Mouse (Mus musculus) midbrain, embryonic 13.5 days (tissue): ENCODE measurements around the gene Pdzrn4. TPM values are rescaled to one million over a fixed set of nuclear protein-coding genes. Genes with fewer than 3 reads are reported as not detected.

Experiments
- ATAC-seq: fragments of 200-750 bp; cut with Nextera tagmentation; 2 replicates; pipeline ENCODE4 v1.8.0; 2017; ENCODE audit warnings: mild to moderate bottlenecking, moderate TSS enrichment, moderate library complexity
- H3K27ac ChIP-seq: fragments of 300-500 bp; sonication (generic); 2 replicates; pipeline ENCODE4 v1.5.1; 2015; ENCODE audit warnings: inconsistent platforms, mild to moderate bottlenecking, moderate library complexity
- H3K27me3 ChIP-seq: fragments of 300-500 bp; sonication (generic); 2 replicates; pipeline ENCODE4 v1.6.1; 2015; ENCODE audit warnings: mild to moderate bottlenecking, inconsistent platforms
- H3K36me3 ChIP-seq: fragments of 300-500 bp; sonication (generic); 2 replicates; pipeline ENCODE4 v1.6.1; 2015; ENCODE audit warnings: mild to moderate bottlenecking, inconsistent platforms
- H3K4me1 ChIP-seq: fragments of 300-500 bp; sonication (generic); replicated peaks from 2 replicates; pipeline ENCODE4 v1.6.1; 2015; ENCODE audit warnings: inconsistent platforms
- H3K4me2 ChIP-seq: fragments of 300-500 bp; sonication (generic); replicated peaks from 2 replicates; pipeline ENCODE4 v1.6.1; 2015; ENCODE audit warnings: moderate library complexity, mild to moderate bottlenecking, inconsistent platforms
- H3K4me3 ChIP-seq: fragments of 300-500 bp; sonication (generic); replicated peaks from 2 replicates; pipeline ENCODE4 v1.5.1; 2015; ENCODE audit warnings: mild to moderate bottlenecking, inconsistent platforms
- H3K9ac ChIP-seq: fragments of 300-500 bp; sonication (generic); replicated peaks from 2 replicates; pipeline ENCODE4 v1.6.1; 2015; ENCODE audit warnings: mild to moderate bottlenecking, inconsistent platforms
- H3K9me3 ChIP-seq: fragments of 300-500 bp; sonication (generic); 2 replicates; pipeline ENCODE4 v1.6.1; 2016; ENCODE audit warnings: mild to moderate bottlenecking, inconsistent platforms
- WGBS: fragments of 180-500 bp; shearing (Covaris S2); methylation state at CpG from one replicate; pipeline ENCODE4 v1.1.7; 2015; 5-methylcytosine and 5-hydroxymethylcytosine counted together
- polyA plus RNA-seq: library from polyadenylated mRNA; unstranded; fragments of >200 nt; fragmentation: Nextera tagmentation; extraction: Ambion mirVana; gene quantifications from 2 replicates; pipeline ENCODE4 v1.2.1, GENCODE M21; 2015

Gene Pdzrn4
- polyA plus RNA-seq, 1 experiment from 2014 or later, result 23.8 TPM

- H3K9me3 ChIP-seq, result no peaks in the 10 kb centered on the region
- no peak for ATAC-seq
- WGBS, result 43% methylated on average over 3 of the region's 3 CpGs
These were observed 20.4 kb downstream of the Pdzrn4 start for GRCm38 (mm10) chr15:92417120-92417519.

GRCm38 (mm10) chr15:92434605-92435004, 37.9 kb downstream of the Pdzrn4 start:
- Histone ChIP-seq H3K27me3 (no peaks in the 10 kb centered on the region), H3K36me3 (no peaks in the 10 kb centered on the region), H3K4me3 (no peak overlapping the region), H3K9ac (no peak overlapping the region), H3K9me3 (no peaks in the 10 kb centered on the region), H3K4me1 (peaks cover 4% of the 10 kb centered on the region), H3K27ac (no peak overlapping the region), H3K4me2 (no peak overlapping the region)
- WGBS, result 6% methylated on average over 6 of the region's 6 CpGs
- no peak for ATAC-seq

More at GRCm38 (mm10) chr15:92417120-92417519, 20.4 kb downstream of the Pdzrn4 start:
- Histone ChIP-seq H3K27me3 (no peaks in the 10 kb centered on the region), H3K36me3 (no peaks in the 10 kb centered on the region), H3K4me2 (no peak overlapping the region), H3K9ac (no peak overlapping the region), H3K4me1 (peaks cover 25% of the 10 kb centered on the region), H3K4me3 (no peak overlapping the region), H3K27ac (no peak overlapping the region)

DNA sequence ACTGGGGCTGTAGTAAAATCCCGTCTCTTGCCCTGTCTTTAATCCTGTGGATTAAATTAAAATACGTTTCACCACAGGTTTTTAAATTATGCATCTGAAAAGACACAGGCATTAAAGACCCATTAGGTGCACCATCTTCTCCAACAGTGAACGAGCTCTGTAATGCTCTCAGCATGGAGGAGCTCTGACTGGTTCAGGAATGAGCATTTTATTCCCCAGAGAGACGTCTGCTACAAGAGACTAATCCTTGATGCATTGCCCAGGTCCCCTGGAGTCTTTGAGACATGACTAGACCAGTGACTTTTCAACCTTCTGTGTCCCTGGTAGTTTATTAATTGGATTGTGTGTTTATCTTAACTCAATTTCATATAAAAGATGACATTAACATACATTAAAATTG, 38.6 kb downstream of the Pdzrn4 start:
- no peaks in the 10 kb centered on the region for H3K27me3 ChIP-seq
- H3K4me3 ChIP-seq, result no peak overlapping the region
- H3K36me3 ChIP-seq, result no peaks in the 10 kb centered on the region
- H3K27ac ChIP-seq, result no peak overlapping the region
- peak; percentile 75; the same call in 1 of the 2 replicates for ATAC-seq
- WGBS, result 13% methylated on average over 4 of the region's 4 CpGs
- no peak overlapping the region for H3K4me2 ChIP-seq
- no peaks in the 10 kb centered on the region for H3K9me3 ChIP-seq
- peaks cover 4% of the 10 kb centered on the region for H3K4me1 ChIP-seq
- H3K9ac ChIP-seq, result no peak overlapping the region

- 75% methylated on average over 19 of the region's 19 CpGs for WGBS
- Histone ChIP-seq H3K4me1 (no peaks in the 10 kb centered on the region; the same call in 1 of the 2 replicates), H3K4me3 (no peak overlapping the region), H3K4me2 (no peak overlapping the region), H3K9ac (no peak overlapping the region), H3K9me3 (no peaks in the 10 kb centered on the region), H3K36me3 (no peaks in the 10 kb centered on the region), H3K27me3 (no peaks in the 10 kb centered on the region), H3K27ac (no peak overlapping the region)
- no peak for ATAC-seq
These were observed 45.0 kb downstream of the Pdzrn4 start for GRCm38 (mm10) chr15:92441630-92442180.

DNA sequence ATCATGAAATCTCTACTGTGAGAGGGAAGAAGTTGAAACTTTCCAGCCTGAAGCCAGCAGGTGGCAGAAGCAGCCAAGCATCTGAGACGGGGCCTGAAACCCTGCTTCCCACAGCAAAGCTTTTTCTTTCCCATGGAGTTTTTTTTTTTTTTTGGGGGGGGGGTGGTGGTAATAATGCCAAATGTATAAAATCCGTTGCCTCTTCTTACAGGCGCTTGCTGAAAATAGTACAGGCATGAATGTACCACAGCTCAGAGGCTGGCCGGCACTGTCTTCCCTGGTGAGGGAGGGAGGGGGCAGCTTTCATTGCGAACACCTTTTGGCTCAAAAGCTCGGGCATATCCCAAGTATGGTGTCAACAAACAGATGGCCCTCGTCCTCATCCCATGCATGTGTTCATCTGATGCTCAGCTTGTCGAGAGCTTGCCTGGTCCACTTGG, 51.0 kb downstream of the Pdzrn4 start:
- ATAC-seq, result 0 out of 2 replicates have a peak, but pooled peaks have one; percentile 20
- Histone ChIP-seq H3K36me3 (no peaks in the 10 kb centered on the region), H3K9ac (no peak overlapping the region), H3K4me1 (0 out of 2 replicates have a peak, but pooled peaks cover 5% of the 10 kb centered on the region), H3K27ac (no peak overlapping the region), H3K27me3 (no peaks in the 10 kb centered on the region), H3K4me2 (no peak overlapping the region), H3K4me3 (no peak overlapping the region), H3K9me3 (no peaks in the 10 kb centered on the region)
- 49% methylated on average over 8 of the region's 8 CpGs for WGBS

DNA sequence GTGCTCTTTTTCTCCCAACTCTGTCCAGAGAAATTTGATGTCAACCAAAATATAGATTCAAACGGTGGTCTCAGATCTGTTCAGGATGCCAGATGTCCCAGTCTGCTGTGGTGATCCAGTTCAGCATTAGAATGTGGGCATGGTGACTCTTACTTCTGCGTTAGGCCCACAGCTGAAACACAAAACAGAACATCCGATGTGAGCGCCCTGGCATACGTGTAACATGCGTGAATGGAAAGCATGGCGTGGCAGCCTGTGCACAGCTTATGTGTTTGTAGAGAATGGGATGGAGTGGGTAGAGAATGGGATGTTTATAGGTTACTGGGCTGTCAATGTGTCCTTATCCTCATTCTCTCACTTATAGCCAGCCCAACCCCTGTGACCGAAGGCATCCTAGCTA, 52.4 kb downstream of the Pdzrn4 start:
- Histone ChIP-seq H3K9me3 (no peaks in the 10 kb centered on the region), H3K27ac (no peak overlapping the region), H3K27me3 (no peaks in the 10 kb centered on the region), H3K36me3 (no peaks in the 10 kb centered on the region), H3K4me3 (no peak overlapping the region), H3K4me1 (0 out of 2 replicates have a peak, but pooled peaks cover 5% of the 10 kb centered on the region), H3K9ac (no peak overlapping the region), H3K4me2 (no peak overlapping the region)
- ATAC-seq, result no peak
- 97% methylated on average over 8 of the region's 8 CpGs for WGBS

DNA sequence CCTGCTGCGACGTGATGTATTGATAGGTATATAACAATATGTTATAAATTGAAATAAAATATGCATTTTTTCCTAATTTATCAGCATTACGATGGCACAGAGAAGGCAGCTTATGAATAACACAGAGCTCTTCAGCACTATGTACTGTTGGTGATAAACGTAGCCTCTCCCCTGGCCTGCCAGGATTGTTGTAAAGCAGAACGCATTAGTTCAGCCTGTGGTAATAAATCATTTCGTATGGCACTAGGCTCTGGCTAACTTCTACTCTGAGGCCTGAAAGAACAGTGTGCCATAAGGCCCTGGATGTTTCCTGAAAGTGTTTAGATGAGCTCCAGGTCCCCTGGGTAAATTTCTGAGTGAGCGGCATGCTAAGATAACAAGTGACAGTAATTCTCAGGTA, 55.9 kb downstream of the Pdzrn4 start:
- no peak for ATAC-seq
- H3K4me3 ChIP-seq, result no peak overlapping the region
- H3K27ac ChIP-seq, result no peak overlapping the region
- 83% methylated on average over 7 of the region's 7 CpGs for WGBS
- H3K9me3 ChIP-seq, result no peaks in the 10 kb centered on the region
- H3K4me1 ChIP-seq, result 0 out of 2 replicates have a peak, but pooled peaks cover 5% of the 10 kb centered on the region
- H3K27me3 ChIP-seq, result no peaks in the 10 kb centered on the region
- H3K36me3 ChIP-seq, result no peaks in the 10 kb centered on the region
- no peak overlapping the region for H3K9ac ChIP-seq
- H3K4me2 ChIP-seq, result no peak overlapping the region

DNA sequence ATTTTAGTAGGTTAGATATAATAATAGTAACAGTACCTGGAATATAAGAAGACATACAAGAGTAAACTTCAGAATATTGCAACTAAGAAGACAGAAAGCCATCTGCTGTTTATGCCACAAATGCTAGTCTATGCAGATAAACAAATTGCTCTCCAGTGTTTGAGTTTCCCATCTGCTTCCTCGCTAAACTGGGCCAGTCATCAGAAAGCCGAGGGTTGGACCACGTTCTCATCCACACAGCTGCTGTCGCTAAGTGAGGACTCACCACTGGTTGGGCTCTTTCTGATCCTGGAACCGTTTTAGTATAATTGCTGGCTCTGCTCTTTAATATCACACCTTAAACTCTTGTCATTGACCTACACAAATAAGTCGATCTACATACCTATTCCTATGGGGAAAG, 85.5 kb downstream of the Pdzrn4 start:
- Histone ChIP-seq H3K4me3 (no peak overlapping the region), H3K4me2 (no peak overlapping the region), H3K27ac (no peak overlapping the region), H3K27me3 (no peaks in the 10 kb centered on the region), H3K36me3 (no peaks in the 10 kb centered on the region), H3K4me1 (no peaks in the 10 kb centered on the region), H3K9me3 (no peaks in the 10 kb centered on the region), H3K9ac (no peak overlapping the region)
- ATAC-seq, result no peak
- WGBS, result 91% methylated on average over 6 of the region's 6 CpGs

- Histone ChIP-seq H3K9me3 (no peaks in the 10 kb centered on the region), H3K27ac (no peak overlapping the region), H3K27me3 (no peaks in the 10 kb centered on the region), H3K4me1 (peaks cover 4% of the 10 kb centered on the region; the same call in 1 of the 2 replicates), H3K36me3 (no peaks in the 10 kb centered on the region), H3K9ac (no peak overlapping the region), H3K4me3 (no peak overlapping the region), H3K4me2 (no peak overlapping the region)
- 88% methylated on average over 3 of the region's 3 CpGs for WGBS
- ATAC-seq, result no peak
These were observed 94.7 kb downstream of the Pdzrn4 start for GRCm38 (mm10) chr15:92491376-92491775.

GRCm38 (mm10) chr15:92495465-92496174, 98.9 kb downstream of the Pdzrn4 start:
- WGBS, result 37% methylated on average over 12 of the region's 12 CpGs
- no peak overlapping the region for H3K4me2 ChIP-seq
- no peak overlapping the region for H3K9ac ChIP-seq
- H3K36me3 ChIP-seq, result no peaks in the 10 kb centered on the region
- ATAC-seq, result peak; percentile 70; the same call in 1 of the 2 replicates
- no peak overlapping the region for H3K4me3 ChIP-seq
- H3K27ac ChIP-seq, result peak overlapping the region; percentile 10; the same call in 1 of the 2 replicates
- H3K4me1 ChIP-seq, result peaks cover 17% of the 10 kb centered on the region
- H3K9me3 ChIP-seq, result no peaks in the 10 kb centered on the region
- H3K27me3 ChIP-seq, result no peaks in the 10 kb centered on the region

DNA sequence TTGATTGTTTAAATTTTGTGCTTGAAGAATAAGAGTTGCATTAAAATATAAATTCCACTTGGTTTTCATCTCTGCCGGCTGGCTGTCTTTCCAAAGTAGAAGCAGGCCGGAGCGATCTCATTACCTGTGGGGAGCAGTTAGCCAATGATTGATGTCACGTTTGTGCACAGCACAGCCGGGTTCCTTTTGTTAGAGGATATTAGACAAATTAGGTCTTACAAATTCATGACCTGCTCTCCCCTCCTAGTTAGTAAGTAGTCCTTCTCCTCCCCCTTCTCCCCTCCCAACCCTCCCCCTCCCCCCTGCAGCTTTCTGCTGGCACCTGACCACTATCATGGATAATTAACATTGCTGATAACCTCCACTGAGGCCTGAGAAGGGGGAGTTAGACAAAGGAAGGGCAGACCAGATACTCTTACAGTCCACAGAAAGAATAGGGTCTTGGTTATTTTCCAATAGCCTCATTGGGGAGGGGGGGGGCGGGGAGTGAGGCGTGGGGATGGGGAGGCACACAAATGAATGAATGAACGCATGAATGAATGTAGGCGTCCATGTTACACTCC, 103.7 kb downstream of the Pdzrn4 start:
- Histone ChIP-seq H3K27ac (peak overlapping the region; percentile 25; the same call in 1 of the 2 replicates), H3K9ac (no peak overlapping the region)
- WGBS, result 30% methylated on average over 9 of the region's 9 CpGs

DNA sequence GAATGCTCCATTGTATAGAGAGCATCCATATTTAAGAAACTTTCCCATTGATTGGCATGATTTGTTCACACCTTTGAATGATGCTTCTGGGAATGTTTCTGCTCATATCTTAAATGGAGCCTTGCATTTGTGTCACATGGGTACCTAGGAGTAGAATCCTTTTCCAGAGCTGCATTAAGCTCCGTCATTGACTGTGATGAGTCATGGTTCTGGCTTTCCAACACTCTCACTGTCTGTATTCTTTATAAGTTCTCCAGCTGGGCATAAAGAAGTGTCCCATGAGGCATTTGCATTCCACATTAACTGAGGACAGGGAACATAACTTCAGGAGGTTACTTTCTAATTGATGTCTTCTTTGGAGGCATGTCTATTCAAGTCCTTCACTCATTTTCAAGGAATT, 106.1 kb downstream of the Pdzrn4 start:
- H3K4me3 ChIP-seq, result no peak overlapping the region
- no peak overlapping the region for H3K4me2 ChIP-seq
- H3K9ac ChIP-seq, result no peak overlapping the region
- peaks cover 8% of the 10 kb centered on the region for H3K4me1 ChIP-seq
- 87% methylated on average over 1 of the region's 1 CpGs for WGBS
- ATAC-seq, result no peak
- H3K27ac ChIP-seq, result no peak overlapping the region
- H3K27me3 ChIP-seq, result no peaks in the 10 kb centered on the region
- H3K36me3 ChIP-seq, result no peaks in the 10 kb centered on the region
- no peaks in the 10 kb centered on the region for H3K9me3 ChIP-seq

More for the DNA sequence above, 103.7 kb downstream of the Pdzrn4 start:
- Histone ChIP-seq H3K4me3 (no peak overlapping the region), H3K9me3 (no peaks in the 10 kb centered on the region), H3K27me3 (no peaks in the 10 kb centered on the region), H3K36me3 (no peaks in the 10 kb centered on the region), H3K4me2 (no peak overlapping the region), H3K4me1 (peaks cover 17% of the 10 kb centered on the region)
- ATAC-seq, result peak; percentile 67
